Mouse (Mus musculus) myocyte (in vitro differentiated cells): ENCODE data around the gene Adcy6.

Source experiments
- CEBPB ChIP-seq: IDR thresholded peaks from 2 replicates; pipeline ENCODE4 v1.6.1; 2011; ENCODE audit warnings: mild to moderate bottlenecking, moderate library complexity; ENCODE audit not compliant: poor library complexity, insufficient read depth, severe bottlenecking
- MAX ChIP-seq: IDR thresholded peaks from one replicate; pipeline ENCODE4 v1.6.1; 2011; ENCODE audit warnings: low read depth, mild to moderate bottlenecking, control low read depth
- MYOD1 ChIP-seq, 3 experiments: IDR thresholded peaks; one replicate each; pipeline ENCODE4 v1.6.1; 2011; ENCODE audit warnings: control low read depth in 2 of 3, low read depth in 2 of 3, mild to moderate bottlenecking in 2 of 3, moderate library complexity in 1 of 3; ENCODE audit not compliant: insufficient read length in 2 of 3, control insufficient read depth in 1 of 3
- POLR2A ChIP-seq: IDR thresholded peaks from one replicate; pipeline ENCODE4 v1.6.1; 2011; ENCODE audit warnings: low read depth, mild to moderate bottlenecking, control low read depth, moderate library complexity; ENCODE audit not compliant: insufficient read length
- REST ChIP-seq: IDR thresholded peaks from one replicate; pipeline ENCODE4 v1.6.1; 2011; ENCODE audit warnings: mild to moderate bottlenecking, control low read depth, moderate library complexity; ENCODE audit not compliant: insufficient read depth, insufficient read length

DNA sequence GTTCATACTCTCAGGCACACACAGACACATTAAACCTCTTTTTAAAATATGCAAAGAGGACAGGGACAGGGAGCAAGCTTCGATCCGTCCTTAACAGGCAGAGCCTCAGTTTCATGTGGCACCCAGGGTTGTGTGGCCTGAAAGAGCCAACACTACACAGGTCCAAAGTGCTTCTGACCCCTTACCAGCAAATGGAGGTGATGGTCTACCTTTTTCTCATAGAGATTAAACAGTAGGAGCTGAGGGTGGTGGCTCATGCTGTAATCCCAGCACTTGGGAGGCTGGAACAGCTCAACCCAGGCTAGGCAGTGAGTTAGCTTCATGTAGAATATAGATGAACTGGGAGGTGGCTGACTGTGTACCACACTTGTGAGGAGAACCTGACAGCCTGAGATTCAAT lies 30.6 kb downstream of the Adcy6 start:
- TF ChIP-seq MAX, result no peak
- no peak for TF ChIP-seq POLR2A
- TF ChIP-seq MYOD1 (IDR thresholded peaks at IDR 0.05; ENCODE audit: control insufficient read depth in 1 of 3, insufficient read length in 2 of 3, low read depth in 2 of 3), result no peak
- TF ChIP-seq CEBPB, result no peak
- no peak for TF ChIP-seq REST
